Mouse (Mus musculus) E14TG2a.4 (cell line): ENCODE data around the gene Ston2.

Experiments used
- CTCF ChIP-seq: conservative IDR thresholded peaks from 2 replicates; pipeline ENCODE4 v1.5.1; 2014; ENCODE audit warnings: low read length
- NANOG ChIP-seq: IDR thresholded peaks from 2 replicates; pipeline ENCODE4 v1.6.1; 2014; ENCODE audit warnings: borderline replicate concordance, low read length, mixed read lengths
- POU5F1 ChIP-seq: IDR thresholded peaks from 2 replicates; pipeline ENCODE4 v1.6.1; 2014; ENCODE audit warnings: low read length, borderline replicate concordance

DNA sequence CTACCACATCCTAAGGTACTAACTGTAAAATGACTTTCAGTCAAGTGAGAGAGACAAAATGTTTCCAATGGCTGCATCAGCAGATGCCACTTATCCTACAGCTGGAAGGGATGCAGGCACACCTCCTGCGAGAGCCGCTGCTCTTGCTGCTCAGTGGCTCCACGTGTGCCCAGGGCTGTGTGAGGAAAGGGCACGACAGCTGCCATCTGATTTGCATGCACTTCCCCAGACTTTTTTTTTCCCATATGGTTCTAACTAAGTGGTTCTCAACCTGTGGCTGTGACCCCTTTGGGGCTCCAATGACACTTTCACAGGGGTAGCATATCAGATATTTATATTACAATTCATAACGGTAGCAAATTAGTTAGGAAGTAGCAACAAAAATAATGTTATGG is 45.7 kb upstream of the Ston2 start:
- no peak for TF ChIP-seq CTCF
- no peak for TF ChIP-seq NANOG
- no peak for TF ChIP-seq POU5F1
